Mouse (Mus musculus): ENCODE data around the gene Krt34.

The Krt34 gene

DNA sequence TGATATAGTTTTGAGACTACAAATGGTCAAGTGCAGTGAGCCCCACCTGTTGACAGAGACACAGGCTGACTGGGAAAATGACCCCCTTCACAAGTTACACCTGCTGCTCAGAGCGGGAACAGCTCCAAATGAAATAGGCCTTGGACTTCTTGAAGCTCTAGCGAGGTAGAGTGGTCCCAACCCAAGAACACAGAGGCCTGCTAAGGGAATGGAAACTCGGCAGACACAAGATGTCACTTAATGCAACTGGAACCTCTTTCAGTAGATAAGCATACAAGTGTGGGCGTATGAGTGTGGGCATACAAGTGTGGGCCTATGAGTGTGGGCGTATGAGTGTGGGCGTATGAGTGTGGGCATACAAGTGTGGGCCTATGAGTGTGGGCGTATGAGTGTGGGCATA lies 42.3 kb downstream of the Krt34 start:
- DNase-seq: no peak

GRCm38 (mm10) chr11:99994384-99994661 lies 47.0 kb downstream of the Krt34 start:
- DNase-seq: no peak

DNA sequence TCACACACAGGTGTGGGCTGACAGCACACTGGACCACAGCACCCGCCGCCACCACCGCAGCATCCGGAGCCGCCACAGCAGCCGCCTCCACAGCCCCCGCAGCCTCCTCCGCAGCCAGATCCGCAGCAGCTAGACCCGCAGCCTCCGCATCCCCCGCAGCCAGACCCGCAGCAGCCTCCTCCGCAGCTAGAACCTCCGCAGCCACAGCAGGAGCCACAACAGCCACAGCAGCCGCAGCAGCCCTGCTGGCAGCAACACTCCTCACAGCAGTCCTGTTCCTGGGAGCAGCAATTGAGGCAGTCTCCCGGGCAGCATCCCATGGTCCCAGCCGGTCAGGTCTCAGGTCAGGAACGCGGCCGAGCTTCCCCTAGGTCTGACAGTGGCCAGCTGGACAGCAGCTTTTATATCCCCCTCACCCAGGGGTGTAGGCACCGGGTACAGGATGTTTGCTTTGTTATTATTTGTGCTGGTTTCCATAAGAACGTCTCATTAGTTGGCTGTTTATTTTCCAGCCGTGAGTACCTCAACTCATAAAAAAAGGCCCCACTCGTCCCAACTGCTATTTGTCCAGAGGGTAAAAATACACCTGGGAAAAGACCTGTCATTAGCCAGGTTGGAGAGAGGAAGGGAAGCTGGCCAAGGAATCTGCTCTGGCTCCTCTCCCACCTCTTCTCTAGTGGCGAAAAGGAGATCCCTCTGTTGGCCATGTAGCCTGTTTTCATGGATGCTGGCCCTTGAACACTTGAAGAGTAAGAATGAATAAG lies 47.6 kb downstream of the Krt34 start, which contains the start of gene Krtap17-1:
Krtap17-1 (minus strand) TSS at position 375 of the 764 bp plus-strand sequence.
- DNase-seq: no peak

DNA sequence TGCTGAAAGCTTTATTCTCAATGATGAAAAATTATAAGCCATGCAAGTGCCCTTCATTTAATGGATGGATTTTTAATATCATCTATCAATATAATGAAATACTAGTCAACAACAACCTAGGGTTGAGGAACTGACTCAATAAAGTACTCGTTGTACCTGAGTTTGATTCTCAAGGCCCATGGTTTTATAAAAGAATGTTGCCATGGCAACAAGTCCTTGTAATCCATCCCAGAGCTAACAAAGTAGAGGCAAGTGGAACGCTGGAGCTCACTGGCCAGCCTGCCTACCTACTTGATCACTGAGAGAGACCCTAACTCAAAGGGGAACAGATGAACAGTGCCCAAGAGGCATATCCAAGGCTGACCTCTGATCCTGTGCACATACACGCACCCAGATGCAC lies 50.8 kb downstream of the Krt34 start:
- no peak for DNase-seq

DNA sequence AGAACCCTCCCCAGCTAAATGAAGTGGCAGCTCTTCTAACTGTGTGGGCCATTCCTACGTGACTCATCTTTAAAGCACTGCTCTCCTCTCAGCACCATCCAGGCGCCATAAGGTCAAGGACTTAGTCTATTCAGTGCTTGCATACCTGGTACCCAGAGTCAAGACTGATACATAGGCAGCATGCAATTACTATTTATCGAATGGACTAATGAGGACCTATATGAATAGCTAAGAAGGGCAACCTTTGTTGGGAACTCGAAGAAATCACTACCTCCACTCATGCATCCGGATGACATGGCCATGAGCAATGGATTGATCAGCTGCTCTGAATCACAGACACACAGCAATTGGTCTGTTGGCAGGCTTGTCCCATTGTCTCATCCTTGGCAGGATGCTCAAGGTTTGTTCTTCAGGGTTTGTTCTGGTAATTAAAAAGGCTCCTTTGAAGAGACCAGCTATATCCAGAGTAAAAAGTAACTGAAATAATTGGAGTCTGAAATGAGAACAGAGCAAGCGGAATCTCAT lies 51.4 kb downstream of the Krt34 start:
- no peak for DNase-seq

DNA sequence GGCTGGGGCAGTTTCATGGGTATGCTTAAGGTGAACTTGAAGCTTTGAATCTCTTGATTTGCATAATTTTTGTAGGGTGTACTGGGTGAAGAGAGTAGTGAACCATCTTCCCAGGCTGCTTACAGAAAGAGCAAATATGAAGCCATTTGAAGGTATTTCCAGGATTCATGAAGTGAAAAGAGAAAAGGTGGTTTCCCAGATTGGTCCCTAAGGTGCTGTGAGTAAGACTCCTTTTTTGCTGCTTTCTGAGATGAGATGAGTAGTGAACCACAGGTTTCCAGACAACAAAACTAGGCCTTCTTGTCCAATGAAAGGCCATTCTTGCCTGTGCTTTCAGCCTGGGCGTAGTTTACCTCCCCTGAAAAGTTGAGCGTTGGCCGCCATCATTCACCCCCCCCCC lies 52.8 kb downstream of the Krt34 start:
- DNase-seq: no peak

Data from kidney, postnatal 14 days (tissue).